Comparison of ENCODE assay signal across 9 mouse cellular contexts in genomic region chr8:117107533-117107932, GRCm38 (mm10). TPM values are rescaled to one million over a fixed set of nuclear protein-coding genes. Genes with fewer than 3 reads are reported as not detected.
DNase-seq lines count a peak whose midpoint lies in the region; ATAC-seq and TF ChIP-seq lines count a peak whose summit lies in the region.
"Had no signal": no experiment of that assay in that cellular context is flagged by ENCODE, and none has a peak within 500 bp of the region (broad histone marks: within the 10 kb centered on the region; RNA-seq: fewer than 3 reads in every experiment).

No protein-coding gene starts in this region.

- TF ChIP-seq POLR2A in CH12.LX (IDR thresholded peaks at IDR 0.05; ENCODE audit: low read depth, low read length), result no peak
- TF ChIP-seq POLR2A in cortical plate, adult 2 months (IDR thresholded peaks at IDR 0.05; ENCODE audit: extremely low read depth, insufficient read depth, low read length), result no peak

- ATAC-seq in activated CD4-positive, CD25-positive, alpha-beta regulatory T cell, adult 4 months, result peak; percentile 63

- no peak overlapping the region for H3K27ac ChIP-seq in CH12.LX (ENCODE audit: insufficient read depth, low read depth)
- no peak overlapping the region for H3K27ac ChIP-seq in cortical plate, adult 2 months (ENCODE audit: insufficient read depth, low read length)
- no peak overlapping the region for H3K27ac ChIP-seq in heart, embryonic 10.5 days
- H3K27ac ChIP-seq: limb, embryonic 12.5 days had no signal

- WGBS in heart, embryonic 10.5 days, result 16% methylated on average over 9 of the region's 9 CpGs

- peak; percentile 84 to 90 for TF ChIP-seq CTCF in CH12.LX (conservative IDR thresholded peaks at IDR 0.05 in 1 of 2, IDR thresholded peaks at IDR 0.05 in 1 of 2; ENCODE audit: low read depth in 2 of 2, low read length in 2 of 2)
- TF ChIP-seq CTCF in cortical plate, adult 2 months (IDR thresholded peaks at IDR 0.05; ENCODE audit: extremely low read depth, insufficient read depth, low read length), result peak; percentile 89

- DNase-seq in CH12.LX (ENCODE audit: extremely low read depth), result peak; percentile 77
- DNase-seq in heart, embryonic 10.5 days (ENCODE audit: low spot score), result peak; percentile 86
- peak; percentile 60 for DNase-seq in layer of hippocampus, adult 9-10 months (ENCODE audit: low spot score)
- peak; percentile 80 for DNase-seq in lung, postnatal 10 days
- peak; percentile 54 for DNase-seq in right cerebral cortex, postnatal 25 days
- DNase-seq in yolk sac, embryonic 10.5 days (ENCODE audit: low spot score), result peak; percentile 26

- peaks cover 1 to 2% of the 10 kb centered on the region in 2 experiments; a peak in 2 of 4 replicates for H3K4me1 ChIP-seq in CH12.LX (ENCODE audit: control insufficient read depth in 1 of 2, insufficient read depth in 2 of 2)
- no peaks in the 10 kb centered on the region for H3K4me1 ChIP-seq in cortical plate, adult 2 months (ENCODE audit: control insufficient read depth, insufficient read depth, low read length)
- H3K4me1 ChIP-seq in heart, embryonic 10.5 days, result peaks cover 7% of the 10 kb centered on the region

- no peak overlapping the region for H3K4me2 ChIP-seq in CH12.LX (ENCODE audit: insufficient read depth, low read depth, poor library complexity, severe bottlenecking)
- H3K4me2 ChIP-seq: limb, embryonic 12.5 days had no signal

- no peak overlapping the region for H3K9ac ChIP-seq in CH12.LX (ENCODE audit: insufficient read depth, low read depth)
- H3K9ac ChIP-seq: limb, embryonic 12.5 days had no signal

- in situ Hi-C loops in CH12.LX (cut with MboI; ENCODE audit: low pct_ligation_motif_present, low pct_unique_long_range_greater_than_20kb, low sequenced_read_pairs), result no loop called here

- no peak overlapping the region for H3K4me3 ChIP-seq in CH12.LX (replicated peaks in 1 of 3; ENCODE audit: low read depth in 2 of 3, low read length in 2 of 3, poor library complexity in 1 of 3)
- no peak overlapping the region for H3K4me3 ChIP-seq in cortical plate, adult 2 months (ENCODE audit: insufficient read depth, low read length)
- H3K4me3 ChIP-seq in heart, embryonic 10.5 days, result no peak overlapping the region
- H3K4me3 ChIP-seq: limb, embryonic 12.5 days had no signal

- peaks cover under 1% of the 10 kb centered on the region for H3K27me3 ChIP-seq in CH12.LX (replicated peaks)
- H3K27me3 ChIP-seq in heart, embryonic 10.5 days (ENCODE audit: insufficient read depth, poor library complexity, severe bottlenecking), result no peaks in the 10 kb centered on the region
- H3K27me3 ChIP-seq: limb, embryonic 12.5 days had no signal

- dilution Hi-C loops in CH12.LX (cut with MboI; ENCODE audit: extremely low pct_ligation_motif_present, extremely low pct_unique_long_range_greater_than_20kb, low sequenced_read_pairs), result no loop called here

- H3K36me3 ChIP-seq in CH12.LX (replicated peaks in 1 of 2; ENCODE audit: control insufficient read depth in 1 of 2, insufficient read depth in 1 of 2, low read length in 1 of 2), result no peaks in the 10 kb centered on the region
- no peaks in the 10 kb centered on the region for H3K36me3 ChIP-seq in heart, embryonic 10.5 days
- H3K36me3 ChIP-seq: limb, embryonic 12.5 days had no signal

- TF ChIP-seq EP300 in CH12.LX (IDR thresholded peaks at IDR 0.05; ENCODE audit: low read length), result no peak

- peaks cover 11% of the 10 kb centered on the region for H3K9me3 ChIP-seq in CH12.LX (replicated peaks; ENCODE audit: low read length)
- H3K9me3 ChIP-seq in heart, embryonic 10.5 days, result no peaks in the 10 kb centered on the region

- H3K79me2 ChIP-seq in CH12.LX (replicated peaks; ENCODE audit: control insufficient read depth, extremely low read depth, insufficient read depth, poor library complexity, severe bottlenecking), result no peaks in the 10 kb centered on the region

- peak; percentile 71 for TF ChIP-seq RAD21 in CH12.LX (IDR thresholded peaks at IDR 0.05; ENCODE audit: low read depth, low read length)

TF ChIP-seq in CH12.LX, 34 proteins besides CTCF, POLR2A, EP300 and RAD21:
- peak; percentile 62 for TF ChIP-seq SMC3 (IDR thresholded peaks at IDR 0.05; ENCODE audit: low read depth, low read length)
- TF ChIP-seq TCF12 (IDR thresholded peaks at IDR 0.05; ENCODE audit: low read depth, low read length), result 0 out of 2 replicates have a peak, but pooled peaks have one; percentile 17
- no peak for TF ChIP-seq CHD1 (IDR thresholded peaks at IDR 0.05; ENCODE audit: low read depth, low read length)
- peak; percentile 62 for TF ChIP-seq ELF1 (IDR thresholded peaks at IDR 0.05; ENCODE audit: low read depth, low read length)
- no peak for TF ChIP-seq POLR2AphosphoS2 (IDR thresholded peaks at IDR 0.05; ENCODE audit: low read depth, low read length)

RNA-seq across cellular contexts. Expression of gene Bco1, which starts 11.9 kb away (rescaled TPM):
- not detected in 2 replicates for total RNA-seq in CH12.LX (2012; rRNA removed)
- not detected in 2 replicates for total RNA-seq in CH12.LX (2014; rRNA removed)
- not detected in 2 replicates for polyA plus RNA-seq in CH12.LX (2012; ENCODE audit: insufficient read length, low read depth)
- not detected for polyA plus RNA-seq in activated CD4-positive, CD25-positive, alpha-beta regulatory T cell, adult 4 months (2017; shearing (Covaris generic))
- 0.11 TPM in 1 of 2 replicates, not detected in the other for polyA plus RNA-seq in cortical plate, adult 2 months (2012; rRNA removed)
- 0.14 and 2.8 TPM in 2 replicates for polyA plus RNA-seq in heart, embryonic 10.5 days (2016; fragmentation: Nextera tagmentation; extraction: Ambion mirVana)

RNA-seq across cellular contexts. Expression of gene Pkd1l2, which starts 25.3 kb away (rescaled TPM):
- not detected in 2 replicates for total RNA-seq in CH12.LX (2012; rRNA removed)
- total RNA-seq in CH12.LX (2014; rRNA removed), result not detected in 2 replicates
- polyA plus RNA-seq in CH12.LX (2012; ENCODE audit: insufficient read length, low read depth), result 0.06 TPM in 1 of 2 replicates, not detected in the other
- polyA plus RNA-seq in activated CD4-positive, CD25-positive, alpha-beta regulatory T cell, adult 4 months (2017; shearing (Covaris generic)), result under 1 TPM; 0.31 to 0.74 TPM
- 0.13 and 0.19 TPM in 2 replicates for polyA plus RNA-seq in cortical plate, adult 2 months (2012; rRNA removed)
- 0.03 TPM in 1 of 2 replicates, not detected in the other for polyA plus RNA-seq in heart, embryonic 10.5 days (2016; fragmentation: Nextera tagmentation; extraction: Ambion mirVana)
- polyA plus RNA-seq: limb, embryonic 12.5 days had no signal

RNA-seq across cellular contexts. Expression of gene Gan, which starts 50.4 kb away (rescaled TPM):
- 2.9 and 3.2 TPM in 2 replicates for total RNA-seq in CH12.LX (2012; rRNA removed)
- total RNA-seq in CH12.LX (2014; rRNA removed), result 1.5 and 1.7 TPM in 2 replicates
- polyA plus RNA-seq in CH12.LX (2012; ENCODE audit: insufficient read length, low read depth), result 2.5 and 2.8 TPM in 2 replicates
- 1 to 10 TPM; 2.1 to 2.2 TPM for polyA plus RNA-seq in activated CD4-positive, CD25-positive, alpha-beta regulatory T cell, adult 4 months (2017; shearing (Covaris generic))
- polyA plus RNA-seq in cortical plate, adult 2 months (2012; rRNA removed), result 8.2 and 8.4 TPM in 2 replicates
- 1.9 TPM in 2 replicates for polyA plus RNA-seq in heart, embryonic 10.5 days (2016; fragmentation: Nextera tagmentation; extraction: Ambion mirVana)

Comparison
In these comparisons a context has a peak if more than half of its experiments do, and no peak if none do; other contexts are left out.
1. DNase-seq: peak in every context shown above with its lines; median percentile 86 in heart, embryonic 10.5 days; 80 in lung, postnatal 10 days; 77 in CH12.LX; 60 in layer of hippocampus, adult 9-10 months; 54 in right cerebral cortex, postnatal 25 days; 26 in yolk sac, embryonic 10.5 days.